Comparison of ENCODE assay signal across 8 mouse cellular contexts in the genomic region with DNA sequence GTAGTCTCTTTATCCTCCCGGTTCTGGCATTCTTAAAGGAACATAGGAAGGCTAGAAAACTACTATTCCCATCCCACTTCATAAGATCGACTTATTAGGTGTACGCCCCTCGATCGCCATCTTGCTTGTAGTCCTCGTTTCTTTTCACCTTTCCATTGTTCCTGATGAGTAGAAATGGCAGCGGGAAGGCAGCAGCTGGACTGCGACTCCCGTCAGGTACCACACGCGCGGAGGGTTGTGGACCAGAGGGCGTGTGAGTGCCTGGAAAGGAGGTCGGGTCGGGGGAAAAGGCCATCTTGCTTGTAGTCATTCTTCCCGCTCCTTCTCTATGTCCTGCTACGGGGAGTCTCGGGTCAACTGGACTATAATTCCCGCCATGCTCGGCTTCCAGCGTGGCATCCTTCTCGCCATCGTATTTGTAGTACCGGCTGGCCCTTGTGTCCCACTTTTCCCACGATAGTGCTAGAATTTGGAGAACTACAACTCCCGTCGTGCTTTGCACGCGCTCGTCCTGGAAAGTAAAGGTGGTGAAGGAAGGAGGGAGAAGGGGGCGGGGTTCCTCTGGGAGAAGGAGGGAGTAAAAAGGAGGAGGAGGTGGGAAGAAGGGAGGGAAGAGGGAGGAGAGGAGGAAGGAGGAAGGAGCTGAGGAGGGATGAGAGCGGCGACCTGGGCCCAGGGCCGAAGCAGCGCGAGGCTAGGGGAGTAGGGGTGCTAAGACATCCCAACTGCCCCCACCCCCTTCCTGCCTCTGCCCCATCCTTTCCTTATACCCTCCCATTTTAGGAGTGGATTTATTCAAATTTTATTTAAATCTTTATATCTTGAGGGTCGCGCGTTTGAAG. TPM values are rescaled to one million over a fixed set of nuclear protein-coding genes. Genes with fewer than 3 reads are reported as not detected.
DNase-seq lines count a peak whose midpoint lies in the region; ATAC-seq and TF ChIP-seq lines count a peak whose summit lies in the region.

No protein-coding gene starts in this region.

- H3K27ac ChIP-seq in heart, embryonic 12.5 days (ENCODE audit: poor library complexity, severe bottlenecking), result peak overlapping the region; percentile 83
- peak overlapping the region; percentile 81 for H3K27ac ChIP-seq in kidney, postnatal 0 days
- peak overlapping the region; percentile 86 for H3K27ac ChIP-seq in liver, embryonic 11.5 days (ENCODE audit: low read depth, low read length)
- H3K27ac ChIP-seq in stomach, embryonic 15.5 days, result peak overlapping the region; percentile 92

- H3ac ChIP-seq in C2C12 (ENCODE audit: control insufficient read depth, insufficient read length, low read depth), result peak overlapping the region; percentile 66

- peak overlapping the region; percentile 92 for H3K9ac ChIP-seq in heart, embryonic 12.5 days
- peak overlapping the region; percentile 82 for H3K9ac ChIP-seq in kidney, postnatal 0 days (ENCODE audit: low read depth, low read length)
- peak overlapping the region; percentile 83 for H3K9ac ChIP-seq in liver, embryonic 11.5 days (ENCODE audit: low read depth, low read length)
- peak overlapping the region; percentile 70 for H3K9ac ChIP-seq in stomach, embryonic 15.5 days

- TF ChIP-seq CTCF in C2C12 (IDR thresholded peaks at IDR 0.05; ENCODE audit: control insufficient read depth, insufficient read depth, insufficient read length), result no peak
- TF ChIP-seq CTCF in kidney, postnatal 0 days (IDR thresholded peaks at IDR 0.05; ENCODE audit: low read depth), result no peak

- H3K79me2 ChIP-seq in C2C12 (ENCODE audit: control insufficient read depth, insufficient read depth), result peaks cover 11% of the 10 kb centered on the region

- H3K9me3 ChIP-seq in heart, embryonic 12.5 days (replicated peaks), result no peaks in the 10 kb centered on the region
- H3K9me3 ChIP-seq in kidney, postnatal 0 days (replicated peaks; ENCODE audit: low read length), result no peaks in the 10 kb centered on the region
- no peaks in the 10 kb centered on the region for H3K9me3 ChIP-seq in liver, embryonic 11.5 days (ENCODE audit: control insufficient read depth, low read length)
- no peaks in the 10 kb centered on the region for H3K9me3 ChIP-seq in stomach, embryonic 15.5 days

- under 1% methylated on average over 39 of the region's 39 CpGs for WGBS in heart, embryonic 12.5 days
- under 1% methylated on average over 38 of the region's 39 CpGs for WGBS in kidney, postnatal 0 days
- WGBS in liver, embryonic 11.5 days, result under 1% methylated on average over 39 of the region's 39 CpGs
- under 1% methylated on average over 38 of the region's 39 CpGs for WGBS in stomach, embryonic 15.5 days

- ATAC-seq in erythroid progenitor cell, adult 5-6 weeks (replicated peaks; ENCODE audit: low FRiP score, poor library complexity, severe bottlenecking), result peak; percentile 72
- peak; percentile 80 for ATAC-seq in heart, embryonic 12.5 days (ENCODE audit: insufficient number of reproducible peaks, low FRiP score)
- ATAC-seq in kidney, postnatal 0 days (replicated peaks; ENCODE audit: low FRiP score, low read depth), result peak; percentile 90
- peak; percentile 69 for ATAC-seq in liver, embryonic 11.5 days (replicated peaks; ENCODE audit: low FRiP score)
- ATAC-seq in stomach, embryonic 15.5 days (ENCODE audit: insufficient read depth, low FRiP score, low read depth), result peak; percentile 87

- peaks cover 24% of the 10 kb centered on the region for H3K4me1 ChIP-seq in heart, embryonic 12.5 days (replicated peaks)
- H3K4me1 ChIP-seq in kidney, postnatal 0 days (replicated peaks; ENCODE audit: insufficient read depth, low read length), result peaks cover 5% of the 10 kb centered on the region; the same call in 1 of the 2 replicates
- peaks cover 7% of the 10 kb centered on the region for H3K4me1 ChIP-seq in liver, embryonic 11.5 days (replicated peaks; ENCODE audit: control insufficient read depth, insufficient read depth, low read length)
- H3K4me1 ChIP-seq in stomach, embryonic 15.5 days, result peaks cover 19% of the 10 kb centered on the region

- no peaks in the 10 kb centered on the region for H3K79me3 ChIP-seq in C2C12 (ENCODE audit: low read depth)

- peaks cover 13% of the 10 kb centered on the region for H3K36me3 ChIP-seq in C2C12 (ENCODE audit: control insufficient read depth, insufficient read depth)
- H3K36me3 ChIP-seq in heart, embryonic 12.5 days, result peaks cover 30% of the 10 kb centered on the region
- peaks cover 15% of the 10 kb centered on the region; the same call in 1 of the 2 replicates for H3K36me3 ChIP-seq in kidney, postnatal 0 days (ENCODE audit: insufficient read depth, low read length)
- H3K36me3 ChIP-seq in liver, embryonic 11.5 days (ENCODE audit: control insufficient read depth, insufficient read depth, low read length), result peaks cover 5% of the 10 kb centered on the region
- peaks cover 28% of the 10 kb centered on the region for H3K36me3 ChIP-seq in stomach, embryonic 15.5 days

- H3K4me2 ChIP-seq in heart, embryonic 12.5 days, result peak overlapping the region; percentile 98
- peak overlapping the region; percentile 97 for H3K4me2 ChIP-seq in kidney, postnatal 0 days (ENCODE audit: low read length)
- H3K4me2 ChIP-seq in liver, embryonic 11.5 days, result peak overlapping the region; percentile 98
- peak overlapping the region; percentile 87 for H3K4me2 ChIP-seq in stomach, embryonic 15.5 days

- no peaks in the 10 kb centered on the region for H3K27me3 ChIP-seq in C2C12 (ENCODE audit: control insufficient read depth, insufficient read depth, insufficient read length)
- peaks cover 9% of the 10 kb centered on the region; the same call in 1 of the 2 replicates for H3K27me3 ChIP-seq in heart, embryonic 12.5 days (replicated peaks)
- H3K27me3 ChIP-seq in kidney, postnatal 0 days (ENCODE audit: insufficient read depth, low read length), result no peaks in the 10 kb centered on the region
- no peaks in the 10 kb centered on the region for H3K27me3 ChIP-seq in liver, embryonic 11.5 days (replicated peaks; ENCODE audit: control insufficient read depth, insufficient read depth, low read length)
- no peaks in the 10 kb centered on the region for H3K27me3 ChIP-seq in stomach, embryonic 15.5 days (replicated peaks)

- peak overlapping the region; percentile 55 for H3K4me3 ChIP-seq in C2C12 (ENCODE audit: insufficient read depth, poor library complexity, severe bottlenecking)
- peak overlapping the region; percentile 95 for H3K4me3 ChIP-seq in heart, embryonic 12.5 days
- peak overlapping the region; percentile 86 for H3K4me3 ChIP-seq in kidney, postnatal 0 days (replicated peaks; ENCODE audit: low read depth, low read length)
- peak overlapping the region; percentile 76 for H3K4me3 ChIP-seq in liver, embryonic 11.5 days (ENCODE audit: low read depth, low read length)
- peak overlapping the region; percentile 81 for H3K4me3 ChIP-seq in stomach, embryonic 15.5 days (replicated peaks)

- DNase-seq in brain, embryonic 18.5 days (ENCODE audit: low read depth, low spot score), result peak; percentile 100
- peak; percentile 100 for DNase-seq in kidney, postnatal 0 days (ENCODE audit: low spot score)
- DNase-seq in liver, embryonic 11.5 days (ENCODE audit: low spot score), result peak; percentile 91
- DNase-seq in naive thymus-derived CD4-positive, alpha-beta T cell, adult 2 months (ENCODE audit: low read depth), result peak; percentile 86

RNA-seq across cellular contexts. Expression of gene Fbxl19, which starts 1.5 kb away (rescaled TPM):
- 26.9 TPM for polyA plus RNA-seq in C2C12 (2012; fragmentation: generic; extraction: Trizol)
- total RNA-seq in erythroid progenitor cell, adult 5-6 weeks (2015; ENCODE audit: low replicate concordance), result 1.7 and 1.8 TPM in 2 replicates
- 1.5 and 3.6 TPM in 2 replicates for total RNA-seq in erythroid progenitor cell, adult 5-6 weeks (2017; ENCODE audit: low replicate concordance)
- polyA plus RNA-seq in heart, embryonic 12.5 days (2016; fragmentation: Nextera tagmentation; extraction: Ambion mirVana), result 3.4 and 3.7 TPM in 2 replicates
- polyA plus RNA-seq in kidney, postnatal 0 days (2015; fragmentation: Nextera tagmentation; extraction: Ambion mirVana), result 2.8 and 3.5 TPM in 2 replicates
- 3.1 and 3.7 TPM in 2 replicates for polyA plus RNA-seq in liver, embryonic 11.5 days (2014; fragmentation: Nextera tagmentation; extraction: Ambion mirVana)
- 3.8 and 4.8 TPM in 2 replicates for polyA plus RNA-seq in stomach, embryonic 15.5 days (2015; fragmentation: Nextera tagmentation; extraction: Ambion mirVana)

RNA-seq across cellular contexts. Expression of gene Ctf2, which starts 13.9 kb away (rescaled TPM):
- polyA plus RNA-seq in C2C12 (2012; fragmentation: generic; extraction: Trizol), result 0.13 TPM
- not detected in 2 replicates for total RNA-seq in erythroid progenitor cell, adult 5-6 weeks (2015; ENCODE audit: low replicate concordance)
- not detected in 2 replicates for total RNA-seq in erythroid progenitor cell, adult 5-6 weeks (2017; ENCODE audit: low replicate concordance)
- 0.10 TPM in 1 of 2 replicates, not detected in the other for polyA plus RNA-seq in heart, embryonic 12.5 days (2016; fragmentation: Nextera tagmentation; extraction: Ambion mirVana)
- 0.08 TPM in 1 of 2 replicates, not detected in the other for polyA plus RNA-seq in kidney, postnatal 0 days (2015; fragmentation: Nextera tagmentation; extraction: Ambion mirVana)
- 0.25 and 0.40 TPM in 2 replicates for polyA plus RNA-seq in liver, embryonic 11.5 days (2014; fragmentation: Nextera tagmentation; extraction: Ambion mirVana)
- 0.24 and 0.26 TPM in 2 replicates for polyA plus RNA-seq in stomach, embryonic 15.5 days (2015; fragmentation: Nextera tagmentation; extraction: Ambion mirVana)

RNA-seq across cellular contexts. Expression of gene Orai3, which starts 23.7 kb away (rescaled TPM):
- polyA plus RNA-seq in C2C12 (2012; fragmentation: generic; extraction: Trizol), result 15.0 TPM
- 2.5 and 5.4 TPM in 2 replicates for total RNA-seq in erythroid progenitor cell, adult 5-6 weeks (2015; ENCODE audit: low replicate concordance)
- 4.6 and 6.7 TPM in 2 replicates for total RNA-seq in erythroid progenitor cell, adult 5-6 weeks (2017; ENCODE audit: low replicate concordance)
- polyA plus RNA-seq in heart, embryonic 12.5 days (2016; fragmentation: Nextera tagmentation; extraction: Ambion mirVana), result 13.3 and 14.6 TPM in 2 replicates
- polyA plus RNA-seq in kidney, postnatal 0 days (2015; fragmentation: Nextera tagmentation; extraction: Ambion mirVana), result 27.2 and 30.1 TPM in 2 replicates
- 22.0 and 23.7 TPM in 2 replicates for polyA plus RNA-seq in liver, embryonic 11.5 days (2014; fragmentation: Nextera tagmentation; extraction: Ambion mirVana)
- polyA plus RNA-seq in stomach, embryonic 15.5 days (2015; fragmentation: Nextera tagmentation; extraction: Ambion mirVana), result 29.2 and 29.6 TPM in 2 replicates

RNA-seq across cellular contexts. Expression of gene Setd1a, which starts 30.6 kb away (rescaled TPM):
- polyA plus RNA-seq in C2C12 (2012; fragmentation: generic; extraction: Trizol), result 20.9 TPM
- total RNA-seq in erythroid progenitor cell, adult 5-6 weeks (2015; ENCODE audit: low replicate concordance), result 38.1 and 42.5 TPM in 2 replicates
- total RNA-seq in erythroid progenitor cell, adult 5-6 weeks (2017; ENCODE audit: low replicate concordance), result 14.8 and 21.3 TPM in 2 replicates
- polyA plus RNA-seq in heart, embryonic 12.5 days (2016; fragmentation: Nextera tagmentation; extraction: Ambion mirVana), result 12.1 and 14.6 TPM in 2 replicates
- polyA plus RNA-seq in kidney, postnatal 0 days (2015; fragmentation: Nextera tagmentation; extraction: Ambion mirVana), result 15.6 and 17.9 TPM in 2 replicates
- 24.2 and 26.0 TPM in 2 replicates for polyA plus RNA-seq in liver, embryonic 11.5 days (2014; fragmentation: Nextera tagmentation; extraction: Ambion mirVana)
- polyA plus RNA-seq in stomach, embryonic 15.5 days (2015; fragmentation: Nextera tagmentation; extraction: Ambion mirVana), result 21.1 and 25.0 TPM in 2 replicates

RNA-seq across cellular contexts. Expression of gene Ctf1, which starts 33.3 kb away (rescaled TPM):
- polyA plus RNA-seq in C2C12 (2012; fragmentation: generic; extraction: Trizol), result 9.2 TPM
- total RNA-seq in erythroid progenitor cell, adult 5-6 weeks (2015; ENCODE audit: low replicate concordance), result not detected in 2 replicates
- total RNA-seq in erythroid progenitor cell, adult 5-6 weeks (2017; ENCODE audit: low replicate concordance), result not detected in 2 replicates
- 4.3 and 5.1 TPM in 2 replicates for polyA plus RNA-seq in heart, embryonic 12.5 days (2016; fragmentation: Nextera tagmentation; extraction: Ambion mirVana)
- 14.5 and 15.9 TPM in 2 replicates for polyA plus RNA-seq in kidney, postnatal 0 days (2015; fragmentation: Nextera tagmentation; extraction: Ambion mirVana)
- 5.5 and 5.8 TPM in 2 replicates for polyA plus RNA-seq in liver, embryonic 11.5 days (2014; fragmentation: Nextera tagmentation; extraction: Ambion mirVana)
- 15.6 and 17.0 TPM in 2 replicates for polyA plus RNA-seq in stomach, embryonic 15.5 days (2015; fragmentation: Nextera tagmentation; extraction: Ambion mirVana)

Comparison
In these comparisons a context has a peak if more than half of its experiments do, and no peak if none do; other contexts are left out.
1. Peak in every context shown above with its lines: DNase-seq, ATAC-seq, H3K4me3 ChIP-seq and H3K27ac ChIP-seq.